In genomic region chr9:91365664-91366063, GRCm38 (mm10) we compare ENCODE assay signal across 9 mouse cellular contexts. TPM values are rescaled to one million over a fixed set of nuclear protein-coding genes. Genes with fewer than 3 reads are reported as not detected.
DNase-seq lines count a peak whose midpoint lies in the region; ATAC-seq lines count a peak whose summit lies in the region.
"Had no signal": no experiment of that assay in that cellular context is flagged by ENCODE, and none has a peak within 500 bp of the region (broad histone marks: within the 10 kb centered on the region; RNA-seq: fewer than 3 reads in every experiment).

Zic1 (minus strand) TSS chr9:91365810.

- peaks cover 93% of the 10 kb centered on the region for H3K27me3 ChIP-seq in heart, embryonic 14.5 days (ENCODE audit: control insufficient read depth, insufficient read depth, low read length)
- peaks cover 99% of the 10 kb centered on the region for H3K27me3 ChIP-seq in embryonic facial prominence, embryonic 13.5 days
- peaks cover 100% of the 10 kb centered on the region for H3K27me3 ChIP-seq in limb, embryonic 10.5 days (ENCODE audit: low read depth, poor library complexity, severe bottlenecking)

- WGBS in heart, embryonic 14.5 days, result under 1% methylated on average over 33 of the region's 33 CpGs
- WGBS in embryonic facial prominence, embryonic 13.5 days, result under 1% methylated on average over 28 of the region's 33 CpGs
- WGBS in limb, embryonic 10.5 days, result under 1% methylated on average over 33 of the region's 33 CpGs

- H3K4me2 ChIP-seq in heart, embryonic 14.5 days (ENCODE audit: low read length), result peak within 1 kb of the TSS; percentile 60
- peak within 1 kb of the TSS; percentile 46 for H3K4me2 ChIP-seq in embryonic facial prominence, embryonic 13.5 days

- ATAC-seq in heart, embryonic 14.5 days (ENCODE audit: insufficient number of reproducible peaks, insufficient read depth, low FRiP score, low read depth), result no peak
- no peak for ATAC-seq in embryonic facial prominence, embryonic 13.5 days (ENCODE audit: insufficient number of reproducible peaks, insufficient read depth, low FRiP score, low TSS enrichment, low read depth)

- peak within 1 kb of the TSS; percentile 20 to 36 for H3K4me3 ChIP-seq in heart, embryonic 14.5 days (ENCODE audit: control insufficient read depth in 1 of 2, insufficient read depth in 1 of 2, low read depth in 1 of 2, low read length in 2 of 2)
- peak within 1 kb of the TSS; percentile 34 for H3K4me3 ChIP-seq in embryonic facial prominence, embryonic 13.5 days
- peak within 1 kb of the TSS; percentile 35 for H3K4me3 ChIP-seq in limb, embryonic 10.5 days

- H3K9me3 ChIP-seq in heart, embryonic 14.5 days (ENCODE audit: control insufficient read depth, low read length), result no peaks in the 10 kb centered on the region
- no peaks in the 10 kb centered on the region for H3K9me3 ChIP-seq in embryonic facial prominence, embryonic 13.5 days
- H3K9me3 ChIP-seq in limb, embryonic 10.5 days (replicated peaks), result no peaks in the 10 kb centered on the region

- H3K4me1 ChIP-seq in heart, embryonic 14.5 days (ENCODE audit: control insufficient read depth in 2 of 2, insufficient read depth in 2 of 2, low read length in 2 of 2), result peaks cover 2 to 15% of the 10 kb centered on the region in 2 experiments; a peak in 3 of 4 replicates
- peaks cover 22% of the 10 kb centered on the region for H3K4me1 ChIP-seq in embryonic facial prominence, embryonic 13.5 days
- H3K4me1 ChIP-seq in limb, embryonic 10.5 days, result peaks cover 21% of the 10 kb centered on the region

- H3K27ac ChIP-seq in heart, embryonic 14.5 days (replicated peaks in 1 of 2; ENCODE audit: control insufficient read depth in 1 of 2, insufficient read depth in 1 of 2, low read depth in 2 of 2, low read length in 2 of 2), result no peak within 1 kb of the TSS
- H3K27ac ChIP-seq in embryonic facial prominence, embryonic 13.5 days, result no peak within 1 kb of the TSS
- H3K27ac ChIP-seq in limb, embryonic 10.5 days, result no peak within 1 kb of the TSS

- H3K36me3 ChIP-seq in heart, embryonic 14.5 days (ENCODE audit: control insufficient read depth, insufficient read depth, low read length), result no peaks in the 10 kb centered on the region
- no peaks in the 10 kb centered on the region for H3K36me3 ChIP-seq in embryonic facial prominence, embryonic 13.5 days
- no peaks in the 10 kb centered on the region for H3K36me3 ChIP-seq in limb, embryonic 10.5 days

- no peak within 1 kb of the TSS for H3K9ac ChIP-seq in heart, embryonic 14.5 days (ENCODE audit: low read length)
- peak within 1 kb of the TSS; percentile 32; the same call in 1 of the 2 replicates for H3K9ac ChIP-seq in embryonic facial prominence, embryonic 13.5 days

- no peak for DNase-seq in heart, adult 8-10 months (ENCODE audit: low spot score)
- peak; percentile 79 for DNase-seq in ZHBTc4 (ENCODE audit: low read depth, low spot score)
- peak; percentile 61 for DNase-seq in limb, embryonic 10.5 days (ENCODE audit: low spot score)
- peak; percentile 87 for DNase-seq in retina, embryonic 14.5 days (ENCODE audit: low spot score)
- DNase-seq in urinary bladder, adult 2 months (ENCODE audit: low spot score), result no peak
- DNase-seq in right cerebral cortex, postnatal 14 days, result no peak

RNA-seq across cellular contexts. Expression of gene Zic1, which starts in this region (rescaled TPM):
- polyA plus RNA-seq in heart, embryonic 14.5 days (2014; fragmentation: Nextera tagmentation; extraction: Ambion mirVana), result 0.03 TPM in 1 of 2 replicates, not detected in the other
- under 1 TPM in 1 of 4 experiments, not detected in 3; 0.06 TPM for total RNA-seq in heart, adult 8-10 months (2022)
- 0.47 and 0.49 TPM in 2 replicates for polyA plus RNA-seq in embryonic facial prominence, embryonic 13.5 days (2015; fragmentation: Nextera tagmentation; extraction: Ambion mirVana)
- 0.05 and 0.06 TPM in 2 replicates for polyA plus RNA-seq in limb, embryonic 10.5 days (2016; fragmentation: Nextera tagmentation; extraction: Ambion mirVana)
- polyA plus RNA-seq in urinary bladder, adult 2 months (2012; rRNA removed), result 0.03 and 0.08 TPM in 2 replicates
- total RNA-seq: MEL had no signal

Comparison
In these comparisons a context has a peak if more than half of its experiments do, and no peak if none do; other contexts are left out.
1. Peak in DNase-seq and H3K4me3 ChIP-seq in limb, embryonic 10.5 days; RNA of the gene not detected or under 1 TPM.
2. DNase-seq: peak in ZHBTc4 (single experiment) and retina, embryonic 14.5 days (single experiment); none in heart, adult 8-10 months (single experiment), urinary bladder, adult 2 months (single experiment) and right cerebral cortex, postnatal 14 days (single experiment).
3. Peak in every context shown above with its lines, with median percentiles within 50 percentile points of each other: H3K4me3 ChIP-seq.